Mouse (Mus musculus): ENCODE measurements around the gene Hmga1. TPM values are rescaled to one million over a fixed set of nuclear protein-coding genes. Genes with fewer than 3 reads are reported as not detected.
A peak's percentile ranks its signal among the peaks of the same experiment; 100 is the strongest.

The Hmga1 gene
- polyA plus RNA-seq, 1 experiment from 2014 or later: 541 TPM

DNA sequence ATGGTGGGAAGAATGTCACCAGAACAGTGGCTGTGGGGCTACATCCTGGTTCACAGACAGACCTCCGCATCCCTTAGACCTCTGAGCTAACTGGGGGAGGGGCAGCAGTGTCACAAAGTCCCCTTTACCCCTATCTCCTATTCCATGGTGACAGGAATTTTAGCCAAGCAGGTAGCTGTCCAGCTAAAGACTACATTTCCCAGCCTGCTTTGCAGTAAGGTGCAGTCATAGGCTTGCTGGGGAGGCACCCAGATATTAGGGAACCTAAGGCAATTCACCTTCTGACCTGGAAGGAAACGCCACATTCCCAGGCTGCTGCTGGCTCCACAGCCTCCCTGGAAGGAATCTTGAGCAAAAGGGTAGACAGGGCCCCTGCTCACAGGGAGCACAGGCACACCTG lies 15.0 kb upstream of the Hmga1 start:
- no peak overlapping the region for H3K4me3 ChIP-seq
- H3K27me3 ChIP-seq (ENCODE audit: insufficient read depth, poor library complexity, severe bottlenecking): peaks cover 3% of the 10 kb centered on the region
- WGBS: 76% methylated on average over 2 of the region's 2 CpGs
- H3K27ac ChIP-seq: no peak overlapping the region
- no peak for DNase-seq (ENCODE audit: low spot score)
- H3K9me3 ChIP-seq: no peaks in the 10 kb centered on the region
- H3K4me1 ChIP-seq (replicated peaks): peaks cover 16% of the 10 kb centered on the region
- no peaks in the 10 kb centered on the region for H3K36me3 ChIP-seq

DNA sequence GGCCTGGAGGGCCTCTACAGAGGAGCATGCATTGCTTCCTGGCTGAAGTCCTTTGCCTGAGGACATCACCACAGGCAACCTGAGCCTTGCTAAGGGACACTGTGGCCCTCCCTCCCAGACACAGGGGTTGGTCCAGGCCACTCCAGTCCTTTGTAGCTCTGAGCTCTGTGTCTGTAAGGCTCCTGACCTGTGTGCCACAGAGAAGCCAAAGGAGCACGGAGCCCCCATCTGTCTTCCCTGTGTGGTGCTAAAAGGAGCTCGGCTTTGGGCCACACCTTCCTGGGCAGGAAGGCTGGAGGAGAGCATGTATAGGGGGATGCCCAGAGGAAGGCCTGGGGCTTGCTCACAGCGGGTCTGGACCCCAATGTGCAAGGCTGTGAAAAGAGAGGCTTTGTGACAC lies 14.3 kb upstream of the Hmga1 start:
- peaks cover 22% of the 10 kb centered on the region for H3K4me1 ChIP-seq (replicated peaks)
- H3K9me3 ChIP-seq: no peaks in the 10 kb centered on the region
- 74% methylated on average over 3 of the region's 3 CpGs for WGBS
- no peak overlapping the region for H3K4me3 ChIP-seq
- no peaks in the 10 kb centered on the region for H3K36me3 ChIP-seq
- H3K27me3 ChIP-seq (ENCODE audit: insufficient read depth, poor library complexity, severe bottlenecking): peaks cover 10% of the 10 kb centered on the region
- H3K27ac ChIP-seq: peak overlapping the region; percentile 31; the same call in 1 of the 2 replicates
- no peak for DNase-seq (ENCODE audit: low spot score)

GRCm38 (mm10) chr17:27544551-27544950 lies 11.7 kb upstream of the Hmga1 start:
- H3K9me3 ChIP-seq: no peaks in the 10 kb centered on the region
- WGBS: 90% methylated on average over 11 of the region's 11 CpGs
- DNase-seq (ENCODE audit: low spot score): no peak
- no peak overlapping the region for H3K4me3 ChIP-seq
- peaks cover 37% of the 10 kb centered on the region for H3K4me1 ChIP-seq (replicated peaks)
- no peaks in the 10 kb centered on the region for H3K36me3 ChIP-seq
- H3K27ac ChIP-seq: no peak overlapping the region
- H3K27me3 ChIP-seq (ENCODE audit: insufficient read depth, poor library complexity, severe bottlenecking): peaks cover 12% of the 10 kb centered on the region

GRCm38 (mm10) chr17:27545991-27546390 lies 10.3 kb upstream of the Hmga1 start:
- no peak for DNase-seq (ENCODE audit: low spot score)
- peaks cover 12% of the 10 kb centered on the region for H3K27me3 ChIP-seq (ENCODE audit: insufficient read depth, poor library complexity, severe bottlenecking)
- peak overlapping the region; percentile 9; the same call in 1 of the 2 replicates for H3K27ac ChIP-seq
- H3K4me3 ChIP-seq: no peak overlapping the region
- H3K4me1 ChIP-seq (replicated peaks): peaks cover 41% of the 10 kb centered on the region
- H3K9me3 ChIP-seq: no peaks in the 10 kb centered on the region
- H3K36me3 ChIP-seq: no peaks in the 10 kb centered on the region
- WGBS: 46% methylated on average over 12 of the region's 12 CpGs

DNA sequence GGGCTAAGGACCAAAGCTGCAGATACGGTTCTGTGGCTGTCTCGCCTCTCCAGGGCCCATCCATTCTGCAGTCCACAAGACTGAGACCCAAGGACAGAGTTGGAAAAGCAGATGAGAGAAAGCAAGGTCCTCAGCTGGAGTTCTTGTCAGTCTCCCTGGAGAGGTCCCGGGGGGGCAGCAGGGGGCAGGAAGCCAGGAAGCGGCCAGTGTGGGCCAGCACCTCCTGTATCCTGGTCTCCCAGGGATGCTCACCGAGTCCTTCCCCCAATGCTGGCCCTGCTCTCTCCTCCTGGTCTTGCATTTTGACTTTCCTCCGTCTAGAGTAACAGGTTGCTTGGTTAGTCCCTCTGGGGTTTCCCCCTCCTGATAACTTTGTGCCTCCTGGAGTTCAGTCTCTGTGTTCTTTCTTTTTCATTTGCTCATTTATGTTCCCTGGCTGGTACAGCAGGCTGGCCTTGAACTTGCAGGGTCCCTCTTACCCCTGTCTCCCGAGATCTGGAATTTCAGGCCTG lies 9.7 kb upstream of the Hmga1 start:
- Histone ChIP-seq H3K4me3 (no peak overlapping the region), H3K9me3 (no peaks in the 10 kb centered on the region), H3K36me3 (no peaks in the 10 kb centered on the region), H3K4me1 (replicated peaks) (peaks cover 41% of the 10 kb centered on the region), H3K27ac (peak overlapping the region; percentile 9; the same call in 1 of the 2 replicates), H3K27me3 (ENCODE audit: insufficient read depth, poor library complexity, severe bottlenecking) (peaks cover 12% of the 10 kb centered on the region)
- WGBS: 62% methylated on average over 7 of the region's 7 CpGs
- DNase-seq (ENCODE audit: low spot score): no peak

DNA sequence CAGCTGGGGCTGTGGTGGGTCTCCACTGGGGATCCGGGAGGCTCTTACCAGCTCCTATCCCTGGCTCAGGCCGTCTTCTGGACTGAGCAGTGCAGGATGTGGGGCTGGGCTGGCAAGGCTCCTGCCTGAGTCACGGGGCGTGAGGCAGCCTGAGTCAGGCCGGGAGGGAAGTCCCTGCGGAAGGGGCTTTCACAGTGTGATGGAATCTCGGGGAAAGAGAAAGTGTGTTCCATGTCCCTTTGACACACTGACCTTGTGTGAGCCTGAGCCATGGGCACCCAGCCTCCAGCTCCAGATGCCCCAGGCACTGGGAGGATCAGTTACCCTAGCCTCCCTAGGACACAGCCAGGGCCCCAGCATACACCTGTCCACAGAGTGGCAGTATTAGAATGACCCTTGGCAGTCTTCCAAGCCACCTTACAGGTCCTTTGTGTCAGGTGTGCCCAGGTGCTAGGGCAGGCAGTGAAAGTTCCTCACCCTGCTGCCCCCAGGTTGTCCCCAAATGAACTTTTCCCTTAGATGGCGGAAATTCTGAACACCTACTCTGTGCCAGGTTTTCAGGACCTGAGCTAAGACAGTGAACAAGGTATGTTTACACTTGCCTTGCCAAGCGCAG lies 8.9 kb upstream of the Hmga1 start:
- H3K36me3 ChIP-seq: no peaks in the 10 kb centered on the region
- H3K9me3 ChIP-seq: no peaks in the 10 kb centered on the region
- H3K27me3 ChIP-seq (ENCODE audit: insufficient read depth, poor library complexity, severe bottlenecking): peaks cover 12% of the 10 kb centered on the region
- no peak for DNase-seq (ENCODE audit: low spot score)
- peaks cover 43% of the 10 kb centered on the region for H3K4me1 ChIP-seq (replicated peaks)
- no peak overlapping the region for H3K4me3 ChIP-seq
- no peak overlapping the region for H3K27ac ChIP-seq
- WGBS: 81% methylated on average over 9 of the region's 9 CpGs

- DNase-seq (ENCODE audit: low spot score): no peak
- peak overlapping the region; percentile 20; the same call in 1 of the 2 replicates for H3K4me3 ChIP-seq
- H3K27me3 ChIP-seq (ENCODE audit: insufficient read depth, poor library complexity, severe bottlenecking): peaks cover 12% of the 10 kb centered on the region
- H3K36me3 ChIP-seq: no peaks in the 10 kb centered on the region
- 52% methylated on average over 8 of the region's 8 CpGs for WGBS
- H3K4me1 ChIP-seq (replicated peaks): peaks cover 46% of the 10 kb centered on the region
- H3K9me3 ChIP-seq: no peaks in the 10 kb centered on the region
- peak overlapping the region; percentile 86 for H3K27ac ChIP-seq
These were observed 7.1 kb upstream of the Hmga1 start for GRCm38 (mm10) chr17:27549234-27549633.

DNA sequence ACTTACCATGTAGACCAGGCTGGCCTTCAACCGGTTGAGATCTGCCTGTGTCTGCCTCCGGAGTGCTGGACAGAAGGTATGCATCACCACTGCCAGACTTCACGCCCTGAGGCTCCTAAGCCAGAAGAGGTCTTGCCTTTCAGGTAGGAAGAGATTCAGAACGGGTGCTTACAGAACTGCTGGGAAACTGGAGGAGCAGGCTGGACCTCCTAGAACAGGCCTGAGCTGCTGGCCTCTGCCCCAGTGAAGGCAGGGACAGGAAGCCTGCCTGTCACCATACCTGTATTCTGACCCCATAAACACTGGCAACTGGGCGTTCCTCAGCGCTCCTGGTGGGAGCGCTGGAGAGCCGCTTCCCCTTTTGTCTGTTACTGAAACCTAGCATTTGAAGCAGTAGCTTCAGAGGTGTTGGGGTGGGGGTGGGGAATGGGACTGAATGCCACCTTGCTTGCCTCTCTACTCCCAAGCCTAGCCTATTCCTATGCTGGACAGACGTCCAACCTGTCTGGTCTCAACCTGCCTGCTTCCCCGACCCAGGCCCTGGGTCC lies 4.8 kb upstream of the Hmga1 start:
- H3K4me1 ChIP-seq (replicated peaks): peaks cover 59% of the 10 kb centered on the region
- H3K27me3 ChIP-seq (ENCODE audit: insufficient read depth, poor library complexity, severe bottlenecking): peaks cover 7% of the 10 kb centered on the region
- H3K36me3 ChIP-seq: no peaks in the 10 kb centered on the region
- no peaks in the 10 kb centered on the region for H3K9me3 ChIP-seq
- H3K4me3 ChIP-seq: no peak overlapping the region
- WGBS: 52% methylated on average over 10 of the region's 10 CpGs
- H3K27ac ChIP-seq: no peak overlapping the region; the same call in 1 of the 2 replicates
- DNase-seq (ENCODE audit: low spot score): no peak

GRCm38 (mm10) chr17:27552215-27553201 lies 3.8 kb upstream of the Hmga1 start:
- Histone ChIP-seq H3K4me3 (no peak overlapping the region), H3K4me1 (replicated peaks) (peaks cover 60% of the 10 kb centered on the region), H3K27me3 (ENCODE audit: insufficient read depth, poor library complexity, severe bottlenecking) (no peaks in the 10 kb centered on the region), H3K27ac (peak overlapping the region; percentile 24), H3K36me3 (no peaks in the 10 kb centered on the region), H3K9me3 (no peaks in the 10 kb centered on the region)
- DNase-seq (ENCODE audit: low spot score): no peak
- WGBS: 73% methylated on average over 23 of the region's 23 CpGs

GRCm38 (mm10) chr17:27554062-27554960 lies 2.0 kb upstream of the Hmga1 start:
- no peak for DNase-seq (ENCODE audit: low spot score)

DNA sequence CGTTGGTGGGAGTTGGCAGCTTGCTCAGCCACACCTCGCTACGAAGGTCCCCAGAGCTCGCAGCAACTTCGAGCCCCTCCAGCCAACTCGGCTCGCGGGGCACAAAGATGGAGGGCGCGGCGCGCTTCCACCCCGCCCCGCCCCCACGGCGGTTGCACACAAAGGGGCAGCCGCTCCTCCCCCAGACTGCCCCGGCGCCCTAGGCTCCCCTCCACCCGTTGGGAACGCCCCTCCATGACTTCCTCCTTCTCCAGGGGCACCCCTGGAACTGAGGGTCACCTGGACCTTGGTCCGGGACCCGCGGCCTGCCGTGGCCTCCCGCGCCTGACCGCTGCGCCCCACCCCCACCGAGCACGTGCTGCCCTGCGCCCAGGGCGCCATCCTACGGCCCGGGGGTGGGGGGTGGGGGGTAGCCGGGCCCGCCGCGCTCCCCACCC lies 1.2 kb upstream of the Hmga1 start:
- peak overlapping the region; percentile 97 for H3K4me3 ChIP-seq
- under 1% methylated on average over 39 of the region's 39 CpGs for WGBS
- H3K9me3 ChIP-seq: no peaks in the 10 kb centered on the region
- peak overlapping the region; percentile 99 for H3K27ac ChIP-seq
- H3K27me3 ChIP-seq (ENCODE audit: insufficient read depth, poor library complexity, severe bottlenecking): no peaks in the 10 kb centered on the region
- DNase-seq (ENCODE audit: low spot score): no peak
- peaks cover 7% of the 10 kb centered on the region for H3K36me3 ChIP-seq
- H3K4me1 ChIP-seq (replicated peaks): peaks cover 69% of the 10 kb centered on the region

More at GRCm38 (mm10) chr17:27554062-27554960, 2.0 kb upstream of the Hmga1 start:
- Histone ChIP-seq H3K27ac (peak overlapping the region; percentile 99), H3K4me1 (replicated peaks) (peaks cover 68% of the 10 kb centered on the region), H3K4me3 (peak overlapping the region; percentile 97), H3K27me3 (ENCODE audit: insufficient read depth, poor library complexity, severe bottlenecking) (no peaks in the 10 kb centered on the region), H3K36me3 (0 out of 2 replicates have a peak, but pooled peaks cover 2% of the 10 kb centered on the region), H3K9me3 (no peaks in the 10 kb centered on the region)
- WGBS: 34% methylated on average over 20 of the region's 20 CpGs
